Mouse (Mus musculus) yolk sac, embryonic 10.5 days (tissue): Measurements from ENCODE around the gene 3110082I17Rik.
A peak's percentile ranks its signal among the peaks of the same experiment; 100 is the strongest.

Experiments used
- DNase-seq: peaks from one replicate; pipeline ENCODE4 v3.0.0-alpha.2; 2017; ENCODE audit warnings: low spot score

The 3110082I17Rik gene

GRCm38 (mm10) chr5:139460384-139461067, at the start of gene 3110082I17Rik:
Gene 3110082I17Rik (minus strand): TSS chr5:139460527.
- DNase-seq = peak; percentile 96

GRCm38 (mm10) chr5:139506207-139506606, 45.9 kb upstream of the 3110082I17Rik start:
- no peak for DNase-seq

GRCm38 (mm10) chr5:139505073-139505606, 44.8 kb upstream of the 3110082I17Rik start:
- peak; percentile 37 for DNase-seq

DNA sequence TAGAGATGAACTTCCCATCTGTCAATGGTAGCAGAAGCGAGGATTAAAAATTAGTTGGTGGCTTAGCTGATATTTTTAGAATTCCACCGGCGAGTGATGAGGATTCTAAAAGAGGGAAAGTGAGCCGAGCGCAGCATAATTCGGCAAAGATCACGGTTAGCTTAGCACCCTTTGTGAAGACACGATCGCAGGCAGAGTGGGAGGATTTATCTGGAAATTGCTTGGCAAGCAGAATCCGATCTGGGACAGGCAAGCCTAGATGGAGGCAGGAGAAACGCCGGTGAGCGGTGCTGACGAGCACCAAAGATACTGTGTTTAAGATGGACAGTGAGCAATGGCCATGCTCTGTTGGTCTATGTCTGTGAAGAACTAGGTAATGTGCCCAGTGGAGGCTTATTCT, 42.0 kb upstream of the 3110082I17Rik start:
- DNase-seq = no peak

DNA sequence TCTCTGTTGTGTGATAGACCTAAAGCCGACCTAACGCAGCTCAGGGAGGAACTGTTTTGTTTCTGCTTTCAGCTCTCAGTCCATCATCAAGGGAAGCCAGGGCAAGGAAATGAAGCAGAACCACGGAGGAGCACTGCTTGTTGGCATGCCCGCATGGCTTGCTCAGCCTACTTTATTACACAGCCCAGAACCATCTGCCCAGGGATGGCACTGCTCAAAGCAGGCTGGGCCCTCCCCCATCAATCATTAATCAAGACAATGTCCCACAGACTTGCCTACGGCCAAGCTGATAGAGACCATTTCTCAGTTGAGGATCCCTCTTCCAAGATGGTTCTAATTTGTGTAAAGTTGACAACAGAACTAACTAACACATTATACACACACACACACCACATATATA, 38.5 kb upstream of the 3110082I17Rik start:
- no peak for DNase-seq

GRCm38 (mm10) chr5:139496939-139497338, 36.6 kb upstream of the 3110082I17Rik start:
- no peak for DNase-seq

DNA sequence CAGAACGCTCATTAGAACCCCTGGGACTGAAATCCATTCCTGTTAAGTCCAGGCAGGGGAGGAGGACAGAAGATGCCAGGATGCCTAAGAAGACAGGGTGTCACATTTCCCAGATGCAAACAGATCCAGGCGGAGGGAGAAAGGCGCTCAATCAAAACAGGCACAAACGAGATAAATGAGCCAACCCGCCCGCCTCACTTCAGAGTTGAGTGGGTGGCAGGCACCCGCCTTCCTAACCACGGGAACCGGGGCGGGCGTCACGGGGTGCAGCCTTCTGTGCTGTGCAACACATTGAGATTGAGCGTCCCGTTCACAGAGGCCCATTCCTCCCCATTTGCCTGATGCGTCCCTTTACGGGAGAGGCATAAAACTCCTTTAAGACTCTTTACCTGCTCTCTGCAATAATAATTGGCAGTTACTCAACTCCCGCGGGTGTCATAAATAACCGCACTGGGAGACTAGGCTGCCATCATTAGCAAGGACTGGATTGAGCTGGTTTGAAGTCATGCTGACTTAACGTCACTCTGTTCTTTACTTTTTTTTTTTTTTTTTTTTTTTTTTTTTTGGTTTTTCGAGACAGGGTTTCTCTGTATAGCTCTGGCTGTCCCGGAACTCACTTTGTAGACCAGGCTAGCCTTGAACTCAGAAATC, 34.8 kb upstream of the 3110082I17Rik start:
- no peak for DNase-seq

DNA sequence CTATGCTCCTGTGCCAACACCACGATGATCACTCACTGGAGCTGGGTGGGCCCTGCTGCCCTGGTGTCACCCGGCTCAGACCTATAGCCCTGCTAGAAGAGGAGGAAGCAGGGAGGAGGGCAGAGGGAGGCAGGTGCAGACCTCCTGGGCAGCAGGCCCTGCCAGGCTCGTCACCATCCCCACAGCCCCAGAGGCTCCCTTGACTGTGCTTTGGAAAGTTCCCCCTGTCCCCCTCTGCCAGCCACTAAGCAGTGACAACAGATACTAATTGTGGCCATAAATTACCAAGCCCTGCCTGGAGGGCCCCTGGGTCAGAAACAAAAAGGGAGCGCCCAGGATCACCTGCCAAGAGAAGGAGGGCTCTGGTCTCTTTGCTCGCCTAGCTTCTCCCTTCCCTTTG, 33.4 kb upstream of the 3110082I17Rik start:
- DNase-seq = no peak

- DNase-seq = no peak
Measured at GRCm38 (mm10) chr5:139491348-139491747, 31.0 kb upstream of the 3110082I17Rik start.

- no peak for DNase-seq
Measured at GRCm38 (mm10) chr5:139490131-139490530, 29.8 kb upstream of the 3110082I17Rik start.

DNA sequence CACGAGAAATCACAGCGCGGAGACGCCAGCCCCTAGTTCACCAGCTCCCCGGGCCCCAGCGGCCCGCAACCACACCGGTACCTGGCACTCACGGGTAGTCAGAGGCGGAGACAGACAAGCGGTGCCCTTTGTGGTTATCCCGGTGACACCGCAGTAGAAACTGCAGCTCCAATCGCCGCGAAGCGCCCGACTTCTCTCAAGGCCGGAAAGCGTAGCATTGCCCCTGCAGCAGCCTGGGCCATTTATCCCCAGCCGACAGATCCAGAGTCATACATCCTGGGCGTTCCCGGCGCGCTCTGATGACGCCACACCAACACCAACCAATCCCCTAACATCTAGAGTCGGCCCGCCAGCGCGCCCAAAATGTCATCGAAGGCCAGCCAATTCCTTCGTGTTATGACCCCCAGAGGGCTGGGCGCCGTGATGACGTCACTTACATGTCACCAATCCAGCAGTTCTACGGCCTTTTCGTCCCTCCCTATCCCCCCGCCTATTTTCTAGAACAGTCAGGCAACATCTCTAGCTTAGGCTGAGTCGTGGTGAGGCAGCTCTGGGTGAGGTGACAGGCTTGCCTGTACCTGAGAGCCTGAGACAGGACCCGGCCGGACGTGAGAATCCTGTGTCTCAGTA, 24.0 kb upstream of the 3110082I17Rik start, which contains the start of gene Zfand2a:
TSS of gene Zfand2a (minus strand) at position 365 of the 630 bp plus-strand sequence.
- peak; percentile 100 for DNase-seq

DNA sequence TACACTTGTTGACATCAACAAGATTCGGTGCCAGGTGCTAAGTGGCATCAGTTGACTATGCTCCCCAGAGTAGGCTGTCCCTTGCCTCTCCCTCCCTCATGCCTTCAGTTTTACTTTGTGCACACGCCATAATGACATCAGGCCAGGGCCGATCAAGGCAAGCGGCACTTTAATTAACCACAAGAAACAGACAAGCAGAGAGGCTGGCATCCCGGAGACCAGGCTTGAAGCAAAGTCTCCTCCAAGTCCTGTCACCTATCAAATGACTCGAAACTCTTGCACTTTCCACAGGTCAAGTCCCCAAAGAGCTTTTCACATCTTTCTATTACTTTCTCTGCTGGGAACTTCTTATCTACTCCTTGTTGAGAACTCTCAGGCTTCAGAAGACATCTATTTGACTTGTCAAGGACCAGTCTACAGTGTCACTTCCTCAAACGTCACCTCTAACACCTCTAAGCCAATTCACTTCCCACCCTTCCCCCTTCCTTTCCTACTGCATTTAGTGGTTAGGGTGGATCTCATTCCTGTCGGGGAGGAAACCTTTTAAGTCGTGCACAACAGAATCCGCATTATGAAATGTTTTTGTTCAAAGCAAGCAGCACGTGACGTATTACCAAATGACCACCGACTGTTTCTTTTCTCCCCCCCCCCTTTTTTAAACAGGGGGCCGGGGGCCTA, 23.0 kb upstream of the 3110082I17Rik start:
- DNase-seq = no peak

- peak; percentile 12 for DNase-seq
Measured at GRCm38 (mm10) chr5:139480406-139480805, 20.1 kb upstream of the 3110082I17Rik start.

DNA sequence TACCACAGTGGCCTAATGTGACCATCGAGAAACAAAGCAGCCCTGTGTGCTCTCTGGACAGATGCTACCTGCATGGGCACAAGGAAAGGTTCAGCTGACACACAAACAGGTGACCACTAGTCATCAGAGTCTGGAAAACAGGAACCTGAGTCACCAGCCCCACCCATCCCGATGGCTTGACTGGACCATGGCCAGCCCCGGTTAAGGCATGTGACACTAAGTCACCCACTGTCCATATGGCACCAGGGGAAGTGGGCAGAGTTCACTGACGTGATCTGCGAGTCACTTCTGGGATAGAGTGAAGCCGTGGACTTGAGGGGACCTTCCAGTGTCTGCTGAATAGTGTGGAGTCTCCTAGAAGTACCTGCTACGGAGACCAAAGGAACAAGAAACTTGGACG, 18.8 kb upstream of the 3110082I17Rik start:
- DNase-seq = peak; percentile 6

GRCm38 (mm10) chr5:139474741-139475140, 14.4 kb upstream of the 3110082I17Rik start:
- no peak for DNase-seq

DNA sequence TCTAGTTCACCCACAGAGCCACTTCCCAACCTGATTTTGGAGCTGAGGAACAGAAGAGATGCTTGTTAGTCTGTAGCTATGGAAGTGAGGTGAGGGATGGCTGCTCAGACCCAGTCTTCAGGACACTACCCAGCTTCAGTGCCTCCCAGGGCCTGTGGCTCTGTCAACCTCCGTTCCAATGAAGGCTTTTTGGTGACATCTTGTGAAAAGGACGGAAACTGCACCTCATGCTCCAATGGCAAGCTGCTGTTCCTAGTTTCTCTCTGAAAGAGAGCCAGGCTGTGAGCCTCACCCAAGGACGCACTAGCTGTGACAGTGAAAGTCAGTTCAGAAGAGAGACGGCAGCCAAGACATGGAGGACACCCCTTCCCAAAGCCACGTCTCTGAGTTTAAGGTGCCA, 7.7 kb upstream of the 3110082I17Rik start:
- DNase-seq = no peak

DNA sequence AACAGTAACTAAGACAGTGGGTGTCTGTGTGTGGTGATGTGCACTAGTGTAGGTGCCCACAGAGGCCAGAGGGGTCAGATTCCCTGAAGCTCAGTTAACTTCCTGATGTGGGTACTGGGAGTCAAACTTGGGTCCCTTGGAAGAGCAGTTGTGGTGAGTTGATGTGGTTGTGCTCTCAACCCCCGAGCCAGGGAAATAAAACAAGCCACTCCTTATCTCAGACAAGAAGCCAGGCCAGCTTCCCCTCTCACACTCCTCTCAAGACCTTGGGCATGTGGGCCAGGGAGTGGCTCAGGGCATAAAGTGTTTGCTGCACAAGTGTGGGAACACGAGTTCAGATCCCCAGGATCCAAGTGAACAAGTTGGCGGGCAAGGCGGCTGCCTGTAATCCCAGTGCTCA, 6.5 kb upstream of the 3110082I17Rik start:
- no peak for DNase-seq

- no peak for DNase-seq
Measured at GRCm38 (mm10) chr5:139466373-139466772, 6.0 kb upstream of the 3110082I17Rik start.

- no peak for DNase-seq
Measured at GRCm38 (mm10) chr5:139464874-139465273, 4.5 kb upstream of the 3110082I17Rik start.

GRCm38 (mm10) chr5:139459938-139460337, 389 bp downstream of the 3110082I17Rik start:
- no peak for DNase-seq

DNA sequence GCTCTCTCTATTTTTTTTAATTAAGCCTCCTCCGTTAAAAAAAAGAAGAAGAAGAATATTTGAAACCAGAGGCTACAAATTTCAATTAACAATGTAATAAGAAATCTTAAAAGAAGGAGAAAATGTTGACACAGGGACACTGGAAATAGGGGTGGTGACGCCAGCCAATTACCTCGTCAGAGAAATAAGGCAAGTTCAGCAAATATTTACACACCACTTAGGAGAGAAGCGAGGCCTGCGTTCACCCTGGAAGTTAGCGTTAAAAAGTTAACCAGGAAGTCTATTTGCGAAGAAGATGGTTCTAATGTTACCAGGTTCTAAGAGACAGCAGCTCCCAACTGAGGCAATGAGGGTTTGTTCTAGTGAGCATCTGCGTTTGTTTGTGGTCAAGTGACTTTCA, 3.1 kb downstream of the 3110082I17Rik start:
- DNase-seq = no peak

- no peak for DNase-seq
Measured at GRCm38 (mm10) chr5:139455166-139455565, 5.2 kb downstream of the 3110082I17Rik start.
